Mouse (Mus musculus) CD4-positive naive resting alpha-beta T cell, adult 57 days (primary cell): Measurements from ENCODE around the gene Ctc1. TPM values are rescaled to one million over a fixed set of nuclear protein-coding genes. Genes with fewer than 3 reads are reported as not detected.

ENCODE experiments used
- total RNA-seq: library from RNA; stranded (reverse); gene quantifications from one replicate; pipeline ENCODE4 v1.2.4, GENCODE M21; 2023

Ctc1 gene
- 23.4 TPM for total RNA-seq

GRCm38 (mm10) chr11:69015644-69016441 is at the start of gene Ctc1:
Ctc1 (plus strand) TSS chr11:69015911.

DNA sequence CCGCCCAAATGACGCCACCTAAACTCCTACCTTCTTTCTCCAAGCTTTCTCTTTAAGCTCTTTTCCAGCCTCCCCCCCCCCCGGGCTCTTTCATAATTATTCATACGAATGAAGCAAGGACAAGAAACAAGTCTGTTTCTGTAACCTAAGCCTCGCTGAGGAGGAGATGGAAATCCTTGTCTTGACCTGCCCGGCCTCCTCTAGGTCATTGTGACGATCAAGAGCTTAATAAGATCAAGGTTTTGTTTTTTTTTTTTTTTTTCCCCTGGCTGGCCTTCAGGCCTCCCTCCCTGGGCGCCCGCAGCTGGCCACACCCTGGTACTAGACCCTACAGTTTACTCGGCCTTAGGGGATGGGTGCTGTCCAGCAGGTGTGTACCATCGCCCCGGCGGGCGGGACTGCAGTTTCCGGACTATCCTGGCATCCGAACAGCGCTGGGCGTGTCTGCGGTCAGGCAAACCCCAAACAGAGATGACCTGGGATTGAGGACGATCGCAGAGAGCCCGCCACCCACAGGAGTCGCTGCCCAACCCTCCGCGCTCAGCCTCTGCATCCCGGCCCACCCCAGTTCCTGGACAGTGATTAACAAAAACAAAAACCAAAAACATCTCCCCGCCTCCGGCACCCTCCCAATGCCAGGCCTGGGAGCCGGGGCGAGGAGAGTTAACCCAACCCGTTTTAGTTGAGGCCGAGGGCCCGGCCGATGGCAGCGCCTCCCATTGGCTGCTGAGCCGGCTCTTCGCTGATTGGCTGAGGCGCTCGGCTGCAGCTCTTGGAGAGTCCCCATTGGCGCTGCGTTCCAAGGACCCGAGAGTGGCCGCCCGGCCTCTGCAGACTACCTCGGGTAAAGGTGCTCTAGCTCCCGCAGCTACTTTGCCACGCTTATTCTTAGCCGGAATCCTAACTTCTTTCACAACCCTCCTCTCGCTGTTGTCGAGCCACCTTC is 48.1 kb upstream of the Ctc1 start, which contains the start of gene Slc25a35:
Slc25a35 (plus strand) TSS at position 795 of the 946 bp plus-strand sequence.

GRCm38 (mm10) chr11:68975085-68975484 is 40.6 kb upstream of the Ctc1 start, which contains the start of gene Rangrf:
Rangrf (minus strand) TSS chr11:68975185.

DNA sequence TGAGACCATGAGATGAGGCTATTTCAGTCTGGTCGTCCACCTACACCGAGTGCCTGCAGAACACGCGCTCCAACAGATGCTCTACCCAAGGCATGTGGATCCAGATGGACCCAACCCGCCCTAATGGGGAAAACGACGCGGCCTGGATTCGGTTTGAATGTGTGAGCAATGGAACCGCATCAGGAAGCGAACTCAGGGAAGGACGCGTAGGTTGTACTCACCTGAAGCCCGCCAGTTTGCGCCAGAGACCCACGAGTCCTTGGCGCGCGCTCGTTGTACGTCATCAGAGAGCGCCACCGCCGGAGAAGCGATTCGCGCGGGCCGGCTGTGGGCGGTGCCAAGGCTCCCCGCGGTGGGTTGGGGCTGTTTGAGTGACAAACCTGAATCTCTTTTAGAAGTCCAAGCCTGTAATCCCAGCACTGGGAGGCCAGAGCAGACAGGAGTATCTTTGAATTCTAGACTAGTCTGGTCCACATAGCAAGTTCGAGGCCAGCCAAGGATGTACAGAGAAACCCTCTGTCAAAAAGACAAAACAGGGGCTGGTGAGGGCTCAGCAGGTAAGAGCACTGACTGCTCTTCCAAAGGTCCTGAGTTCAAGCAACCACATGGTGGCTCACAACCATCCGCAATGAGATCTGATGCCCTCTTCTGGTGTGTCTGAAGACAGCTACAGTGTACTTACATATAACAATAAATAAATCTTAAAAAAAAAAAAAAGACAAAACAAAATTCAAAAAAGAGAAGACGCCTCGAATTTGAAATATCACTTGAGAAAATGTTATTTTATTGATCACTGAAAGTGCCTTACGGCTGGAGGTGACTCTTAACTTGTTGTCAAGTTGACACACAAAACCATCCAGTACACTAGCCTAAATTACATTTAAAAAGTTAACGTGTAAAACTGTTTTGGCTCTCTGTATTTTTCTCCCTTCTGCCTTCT is 7.3 kb upstream of the Ctc1 start, which contains the start of gene Pfas:
Pfas (minus strand) TSS at position 279 of the 940 bp plus-strand sequence.

GRCm38 (mm10) chr11:69045531-69046394 is 30.1 kb downstream of the Ctc1 start, which contains the start of gene Aurkb:
Aurkb (plus strand) TSS chr11:69045647.

GRCm38 (mm10) chr11:69059357-69059974 is 43.8 kb downstream of the Ctc1 start, which contains the start of gene Borcs6:
Borcs6 (plus strand) TSS chr11:69059717.

GRCm38 (mm10) chr11:69070590-69071222 is 55.0 kb downstream of the Ctc1 start, which contains the start of gene Tmem107:
Tmem107 (plus strand) TSS chr11:69070806.

Other genes with a start within 250 kb of the Ctc1 start
- gene Ndel1, start 144.1 kb upstream of the Ctc1 start, total RNA-seq: 74.2 TPM
- not detected for gene Rnf222, start 127.4 kb upstream of the Ctc1 start, total RNA-seq
- gene Rpl26, start 114.3 kb upstream of the Ctc1 start, total RNA-seq: 2,850 TPM
- gene Odf4, start 88.8 kb upstream of the Ctc1 start, total RNA-seq: not detected
- 0.53 TPM for gene Arhgef15, start 58.4 kb upstream of the Ctc1 start, total RNA-seq
- gene Slc25a35, start 47.8 kb upstream of the Ctc1 start, total RNA-seq: 1.4 TPM
- 9.9 TPM for gene Rangrf, start 40.7 kb upstream of the Ctc1 start, total RNA-seq
- 21.7 TPM for gene Pfas, start 7.5 kb upstream of the Ctc1 start, total RNA-seq
- gene Aurkb, start 29.7 kb downstream of the Ctc1 start, total RNA-seq: 1.6 TPM
- gene Borcs6, start 43.8 kb downstream of the Ctc1 start, total RNA-seq: 9.0 TPM
- not detected for gene Tmem107, start 54.9 kb downstream of the Ctc1 start, total RNA-seq
- gene Vamp2, start 72.6 kb downstream of the Ctc1 start, total RNA-seq: 306 TPM
- 568 TPM for gene Per1, start 79.3 kb downstream of the Ctc1 start, total RNA-seq
- not detected for gene Hes7, start 104.5 kb downstream of the Ctc1 start, total RNA-seq
- not detected for gene 9130213A22Rik, start 106.7 kb downstream of the Ctc1 start, total RNA-seq
- gene Aloxe3, start 110.0 kb downstream of the Ctc1 start, total RNA-seq: 0.53 TPM
- gene Alox12b, start 141.1 kb downstream of the Ctc1 start, total RNA-seq: not detected
- gene Alox8, start 181.9 kb downstream of the Ctc1 start, total RNA-seq: 0.89 TPM
- gene Gucy2e, start 221.1 kb downstream of the Ctc1 start, total RNA-seq: not detected